Mouse (Mus musculus) hindbrain, embryonic 16.5 days (tissue): ENCODE data around the gene Theg. TPM values are rescaled to one million over a fixed set of nuclear protein-coding genes. Genes with fewer than 3 reads are reported as not detected.

ENCODE experiments used
- ATAC-seq: fragments of 200-750 bp; cut with Nextera tagmentation; 2 replicates; pipeline ENCODE4 v1.8.0; 2017; ENCODE audit warnings: moderate TSS enrichment, moderate library complexity
- H3K27ac ChIP-seq: fragments of 300-500 bp; sonication (generic); 2 replicates; pipeline ENCODE4 v1.5.1; 2014; ENCODE audit warnings: low read depth, mild to moderate bottlenecking, control low read depth, low read length, moderate library complexity
- H3K27me3 ChIP-seq: fragments of 300-500 bp; sonication (generic); replicated peaks from 2 replicates; pipeline ENCODE4 v1.6.1; 2014; ENCODE audit warnings: low read length; ENCODE audit not compliant: control insufficient read depth, insufficient read depth
- H3K36me3 ChIP-seq: fragments of 300-500 bp; sonication (generic); 2 replicates; pipeline ENCODE4 v1.6.1; 2014; ENCODE audit warnings: mild to moderate bottlenecking, low read length, moderate library complexity, mixed read lengths; ENCODE audit not compliant: control insufficient read depth, insufficient read depth
- H3K4me1 ChIP-seq: fragments of 300-500 bp; sonication (generic); 2 replicates; pipeline ENCODE4 v1.6.1; 2014; ENCODE audit warnings: low read depth, low read length; ENCODE audit not compliant: control insufficient read depth, insufficient read depth
- H3K4me2 ChIP-seq: fragments of 300-500 bp; sonication (generic); 2 replicates; pipeline ENCODE4 v1.6.1; 2014; ENCODE audit warnings: mild to moderate bottlenecking, low read length, control low read depth, moderate library complexity
- H3K4me3 ChIP-seq: fragments of 300-500 bp; sonication (generic); 2 replicates; pipeline ENCODE4 v1.5.1; 2014; ENCODE audit warnings: mild to moderate bottlenecking, low read length, control low read depth, moderate library complexity
- H3K9ac ChIP-seq: fragments of 300-500 bp; sonication (generic); 2 replicates; pipeline ENCODE4 v1.6.1; 2014; ENCODE audit warnings: low read depth, mild to moderate bottlenecking, control low read depth, low read length, moderate library complexity
- H3K9me3 ChIP-seq: fragments of 300-500 bp; sonication (generic); 2 replicates; pipeline ENCODE4 v1.6.1; 2014; ENCODE audit warnings: mild to moderate bottlenecking, low read length, moderate library complexity; ENCODE audit not compliant: control insufficient read depth
- WGBS: fragments of 180-500 bp; shearing (Covaris S2); extraction: QIAGEN DNeasy Blood & Tissue Kit; methylation state at CpG from one replicate; pipeline ENCODE4 v1.1.7; 2014; 5-methylcytosine and 5-hydroxymethylcytosine counted together
- polyA plus RNA-seq: library from polyadenylated mRNA; unstranded; fragments of >200 nt; fragmentation: Nextera tagmentation; extraction: Ambion mirVana; gene quantifications from 2 replicates; pipeline ENCODE4 v1.2.1, GENCODE M21; 2015

Gene Theg
- polyA plus RNA-seq, 1 experiment from 2014 or later, result not detected

DNA sequence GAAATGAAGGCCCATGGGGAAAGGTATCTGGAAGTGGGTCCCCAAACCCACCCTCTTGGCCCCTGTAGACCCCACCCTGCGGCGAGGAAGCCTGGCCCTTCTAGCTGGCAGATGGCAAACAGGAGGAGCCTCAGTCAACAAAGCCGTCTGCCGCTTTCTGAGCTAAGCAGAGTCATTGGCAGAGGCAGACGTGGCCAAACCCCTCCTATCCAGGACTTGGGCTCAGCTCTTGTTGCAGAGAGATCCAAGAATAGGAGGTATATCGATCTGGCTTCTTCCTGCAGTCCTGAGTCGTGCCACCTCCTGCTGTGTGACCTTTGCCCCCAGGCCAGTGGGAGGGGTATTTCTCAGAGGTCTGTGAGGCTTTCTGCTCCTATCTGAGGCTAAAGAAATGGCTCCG, 28.7 kb upstream of the Theg start:
- no peak overlapping the region for H3K27ac ChIP-seq

GRCm38 (mm10) chr10:79614305-79614643, 27.1 kb upstream of the Theg start:
- no peaks in the 10 kb centered on the region for H3K9me3 ChIP-seq
- H3K36me3 ChIP-seq, result no peaks in the 10 kb centered on the region
- H3K4me2 ChIP-seq, result peak overlapping the region; percentile 99
- H3K9ac ChIP-seq, result no peak overlapping the region
- no peak for ATAC-seq
- H3K27ac ChIP-seq, result no peak overlapping the region
- WGBS, result 82% methylated on average over 1 of the region's 1 CpGs
- H3K4me1 ChIP-seq, result peaks cover 28% of the 10 kb centered on the region
- H3K4me3 ChIP-seq, result peak overlapping the region; percentile 69
- H3K27me3 ChIP-seq, result peaks cover 11% of the 10 kb centered on the region

More for the DNA sequence above, 28.7 kb upstream of the Theg start:
- no peak for ATAC-seq
- peaks cover 11% of the 10 kb centered on the region for H3K27me3 ChIP-seq
- H3K36me3 ChIP-seq, result no peaks in the 10 kb centered on the region
- H3K4me2 ChIP-seq, result no peak overlapping the region
- no peaks in the 10 kb centered on the region for H3K9me3 ChIP-seq
- no peak overlapping the region; the same call in 1 of the 2 replicates for H3K9ac ChIP-seq
- no peak overlapping the region for H3K4me3 ChIP-seq
- peaks cover 28% of the 10 kb centered on the region for H3K4me1 ChIP-seq
- 13% methylated on average over 8 of the region's 8 CpGs for WGBS

DNA sequence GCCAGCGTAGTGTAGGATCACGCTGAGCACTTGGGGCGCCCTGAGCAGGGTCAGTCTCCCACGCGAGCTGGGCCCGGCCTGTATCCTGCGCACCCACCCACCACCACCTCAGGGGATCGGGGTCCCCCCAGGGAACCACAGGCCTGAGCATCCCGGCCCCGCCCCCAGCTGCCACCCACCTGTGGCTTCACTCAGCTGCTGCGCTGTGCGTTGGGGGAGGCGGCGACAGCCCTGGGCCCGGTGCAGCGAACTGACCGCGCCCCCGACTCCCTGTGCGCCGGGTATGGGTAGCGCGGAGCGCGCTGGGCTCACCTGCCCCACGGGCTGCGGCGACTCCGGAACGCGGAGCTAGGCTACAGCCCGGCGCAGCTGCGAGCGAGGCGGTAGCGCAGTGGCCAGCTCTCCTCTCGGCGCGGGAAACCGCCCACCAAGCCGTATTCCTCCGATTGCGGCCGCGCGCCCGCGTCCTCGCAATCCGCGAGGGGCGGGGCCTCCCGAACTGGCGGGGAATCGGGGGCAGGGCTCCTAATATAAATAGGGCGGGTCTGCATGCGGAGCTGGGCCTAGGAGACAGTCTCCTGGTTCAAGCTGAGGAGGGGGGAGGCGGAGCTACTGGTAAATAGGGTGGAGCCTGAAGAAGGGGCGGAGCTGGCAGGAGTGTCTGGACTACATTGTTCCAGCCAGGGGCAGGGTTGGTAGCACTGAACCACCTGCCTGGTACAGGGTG, 26.6 kb upstream of the Theg start, which contains the start of gene C2cd4c:
C2cd4c (minus strand) TSS at position 448 of the 727 bp plus-strand sequence.
- Histone ChIP-seq H3K4me1 (peaks cover 28% of the 10 kb centered on the region), H3K4me3 (peak within 1 kb of the TSS; percentile 69), H3K9me3 (no peaks in the 10 kb centered on the region), H3K9ac (peak within 1 kb of the TSS; percentile 76), H3K27me3 (peaks cover 11% of the 10 kb centered on the region), H3K36me3 (no peaks in the 10 kb centered on the region), H3K4me2 (peak within 1 kb of the TSS; percentile 99), H3K27ac (peak within 1 kb of the TSS; percentile 56; the same call in 1 of the 2 replicates)
- WGBS, result under 1% methylated on average over 42 of the region's 60 CpGs
- ATAC-seq, result peak; percentile 91

- peaks cover 11% of the 10 kb centered on the region for H3K27me3 ChIP-seq
- 9% methylated on average over 48 of the region's 51 CpGs for WGBS
- peak; percentile 3; the same call in 1 of the 2 replicates for ATAC-seq
Measured at GRCm38 (mm10) chr10:79612192-79613135, 25.3 kb upstream of the Theg start.

GRCm38 (mm10) chr10:79611296-79611695, 24.2 kb upstream of the Theg start:
- no peak overlapping the region for H3K4me3 ChIP-seq
- H3K36me3 ChIP-seq, result no peaks in the 10 kb centered on the region
- WGBS, result 19% methylated on average over 5 of the region's 5 CpGs
- no peak overlapping the region for H3K27ac ChIP-seq
- no peak for ATAC-seq
- peaks cover 11% of the 10 kb centered on the region for H3K27me3 ChIP-seq
- H3K9me3 ChIP-seq, result no peaks in the 10 kb centered on the region
- no peak overlapping the region for H3K9ac ChIP-seq
- peaks cover 28% of the 10 kb centered on the region for H3K4me1 ChIP-seq
- H3K4me2 ChIP-seq, result no peak overlapping the region; the same call in 1 of the 2 replicates

More at GRCm38 (mm10) chr10:79612192-79613135, 25.3 kb upstream of the Theg start:
- Histone ChIP-seq H3K9me3 (no peaks in the 10 kb centered on the region), H3K9ac (peak overlapping the region; percentile 48), H3K4me3 (peak overlapping the region; percentile 69), H3K4me1 (peaks cover 28% of the 10 kb centered on the region), H3K36me3 (no peaks in the 10 kb centered on the region), H3K4me2 (peak overlapping the region; percentile 99), H3K27ac (no peak overlapping the region)

- Histone ChIP-seq H3K36me3 (no peaks in the 10 kb centered on the region), H3K27me3 (peaks cover 11% of the 10 kb centered on the region), H3K9ac (no peak overlapping the region), H3K4me3 (no peak overlapping the region), H3K9me3 (no peaks in the 10 kb centered on the region), H3K4me2 (no peak overlapping the region), H3K27ac (no peak overlapping the region), H3K4me1 (peaks cover 28% of the 10 kb centered on the region)
- 76% methylated on average over 3 of the region's 3 CpGs for WGBS
- ATAC-seq, result no peak
Measured at GRCm38 (mm10) chr10:79609276-79609675, 22.1 kb upstream of the Theg start.

DNA sequence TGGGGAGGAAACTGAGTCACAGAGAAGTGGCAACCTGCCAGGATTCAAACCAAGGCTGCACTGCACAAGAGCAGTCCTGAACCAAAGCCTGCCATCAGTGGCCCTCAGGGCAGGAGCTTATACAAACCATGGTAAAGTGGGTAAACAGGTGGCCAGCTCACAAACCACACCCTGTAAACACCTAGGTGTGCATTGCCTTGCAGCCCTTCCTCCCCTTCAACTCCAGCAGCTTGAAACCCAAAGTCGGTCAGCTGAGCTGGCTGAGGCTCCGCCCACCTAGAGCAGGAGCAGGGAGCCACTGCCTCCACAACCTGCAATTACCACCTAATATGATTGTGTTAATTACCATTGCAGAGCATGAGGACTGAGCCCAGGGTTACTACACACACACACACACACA, 20.8 kb upstream of the Theg start:
- H3K9me3 ChIP-seq, result no peaks in the 10 kb centered on the region
- no peak for ATAC-seq
- no peak overlapping the region for H3K27ac ChIP-seq
- peaks cover 8% of the 10 kb centered on the region for H3K27me3 ChIP-seq
- WGBS, result 33% methylated on average over 2 of the region's 2 CpGs
- peaks cover 19% of the 10 kb centered on the region for H3K4me1 ChIP-seq
- no peak overlapping the region for H3K4me3 ChIP-seq
- H3K36me3 ChIP-seq, result no peaks in the 10 kb centered on the region
- no peak overlapping the region for H3K4me2 ChIP-seq
- H3K9ac ChIP-seq, result no peak overlapping the region

- H3K36me3 ChIP-seq, result no peaks in the 10 kb centered on the region
- H3K27me3 ChIP-seq, result no peaks in the 10 kb centered on the region
- H3K4me2 ChIP-seq, result no peak overlapping the region
- no peak overlapping the region for H3K27ac ChIP-seq
- ATAC-seq, result peak; percentile 55
- H3K9ac ChIP-seq, result no peak overlapping the region
- WGBS, result 49% methylated on average over 4 of the region's 4 CpGs
- H3K4me1 ChIP-seq, result peaks cover 6% of the 10 kb centered on the region; the same call in 1 of the 2 replicates
- H3K9me3 ChIP-seq, result no peaks in the 10 kb centered on the region
- H3K4me3 ChIP-seq, result no peak overlapping the region
Measured at GRCm38 (mm10) chr10:79606537-79606936, 19.4 kb upstream of the Theg start.

GRCm38 (mm10) chr10:79597936-79598230, 10.8 kb upstream of the Theg start:
- H3K9ac ChIP-seq, result no peak overlapping the region
- H3K27ac ChIP-seq, result no peak overlapping the region
- H3K4me3 ChIP-seq, result no peak overlapping the region
- WGBS, result 79% methylated on average over 4 of the region's 4 CpGs
- no peaks in the 10 kb centered on the region for H3K9me3 ChIP-seq
- peaks cover 3% of the 10 kb centered on the region for H3K27me3 ChIP-seq
- ATAC-seq, result no peak
- H3K36me3 ChIP-seq, result no peaks in the 10 kb centered on the region
- H3K4me2 ChIP-seq, result no peak overlapping the region
- no peaks in the 10 kb centered on the region for H3K4me1 ChIP-seq
